Mouse (Mus musculus) spleen, adult 2 months (tissue): ENCODE measurements around the gene Tubg2.

ENCODE experiments used
- CTCF ChIP-seq: fragments of 200-500 bp; IDR thresholded peaks from 2 replicates; pipeline ENCODE4 v1.5.1; 2011; ENCODE audit warnings: mild to moderate bottlenecking, inconsistent platforms; ENCODE audit not compliant: insufficient read depth, insufficient read length, insufficient replicate concordance; ENCODE audit errors: extremely low read depth
- POLR2A ChIP-seq: fragments of 200-500 bp; IDR thresholded peaks from 2 replicates; pipeline ENCODE4 v1.6.1; 2011; ENCODE audit warnings: low read depth, low read length, inconsistent platforms

DNA sequence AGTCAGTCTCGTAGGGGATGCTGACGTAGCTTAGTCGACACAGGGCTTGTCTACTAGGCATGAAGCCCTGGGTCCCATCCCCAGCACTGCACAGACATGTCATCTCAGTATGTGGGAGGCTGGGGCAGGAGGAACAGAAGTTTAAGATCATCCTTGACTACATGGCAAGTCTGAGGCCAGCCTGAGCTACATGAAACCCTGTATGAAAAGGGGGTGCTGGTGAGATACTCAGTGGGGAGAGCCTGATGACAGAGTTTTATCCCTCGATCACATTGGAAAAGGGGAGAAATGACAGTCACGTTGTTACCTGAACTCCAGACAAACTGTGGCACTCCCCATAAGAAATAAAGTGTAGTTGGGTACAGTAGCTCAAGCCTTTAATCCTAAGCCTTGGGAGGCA, 31.8 kb downstream of the Tubg2 start:
- no peak for TF ChIP-seq CTCF
- no peak for TF ChIP-seq POLR2A
